Comparison of ENCODE assay signal across 15 mouse cellular contexts in the genomic region with DNA sequence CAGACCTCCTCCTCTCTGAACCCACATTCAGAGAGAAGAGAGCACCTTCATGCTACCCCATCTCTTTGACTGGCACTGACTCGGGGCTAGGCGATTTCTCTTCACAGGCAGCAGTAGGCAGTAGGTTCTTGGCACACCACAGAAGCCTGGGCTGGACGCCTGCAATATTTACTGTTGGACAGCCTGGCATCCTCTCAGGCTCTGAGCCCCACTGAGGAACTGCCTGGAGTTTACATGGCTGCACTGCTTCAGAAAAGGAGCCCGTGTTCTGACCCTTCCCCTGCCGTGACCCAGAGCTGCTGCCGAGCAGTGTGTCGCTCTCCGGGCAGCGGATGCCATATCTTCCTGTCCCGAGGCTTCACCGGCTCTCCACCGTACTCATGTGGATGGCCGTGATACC.
DNase-seq lines count a peak whose midpoint lies in the region; TF ChIP-seq lines count a peak whose summit lies in the region.
"Had no signal": no experiment of that assay in that cellular context is flagged by ENCODE, and none has a peak within 500 bp of the region (broad histone marks: within the 10 kb centered on the region; RNA-seq: fewer than 3 reads in every experiment).

No protein-coding gene starts in this region.

- TF ChIP-seq POLR2A in cerebellum, adult 2 months (IDR thresholded peaks at IDR 0.05; ENCODE audit: borderline replicate concordance, insufficient read depth, low read length) = no peak

- WGBS in cerebellum, adult 2 months = 13% methylated on average over 13 of the region's 13 CpGs
- WGBS in limb, embryonic 10.5 days = 95% methylated on average over 13 of the region's 13 CpGs

- peaks cover 6% of the 10 kb centered on the region for H3K4me1 ChIP-seq in cerebellum, adult 2 months (ENCODE audit: control insufficient read depth, insufficient read depth, low read length)
- H3K4me1 ChIP-seq in brown adipose tissue, adult 24 weeks (ENCODE audit: control insufficient read depth, insufficient read depth, insufficient read length, low read length) = no peaks in the 10 kb centered on the region; the same call in 1 of the 2 replicates
- H3K4me1 ChIP-seq in limb, embryonic 10.5 days = peaks cover 9% of the 10 kb centered on the region
- H3K4me1 ChIP-seq: embryonic facial prominence, embryonic 12.5 days; forebrain, embryonic 15.5 days; heart, embryonic 13.5 days; hindbrain, embryonic 12.5 days had no signal

- peaks cover 4% of the 10 kb centered on the region; the same call in 1 of the 2 replicates for H3K9me3 ChIP-seq in limb, embryonic 10.5 days (replicated peaks)

- peak overlapping the region; percentile 39 for H3K27ac ChIP-seq in cerebellum, adult 2 months (ENCODE audit: insufficient read depth, low read length)
- peak overlapping the region; percentile 47; the same call in 1 of the 2 replicates for H3K27ac ChIP-seq in brown adipose tissue, adult 24 weeks (replicated peaks; ENCODE audit: low read depth, low read length)
- no peak overlapping the region for H3K27ac ChIP-seq in limb, embryonic 10.5 days
- H3K27ac ChIP-seq: embryonic facial prominence, embryonic 12.5 days; forebrain, embryonic 15.5 days; heart, embryonic 13.5 days; hindbrain, embryonic 12.5 days had no signal

- no peak overlapping the region for H3K4me3 ChIP-seq in cerebellum, adult 2 months (replicated peaks; ENCODE audit: insufficient read depth, low read depth, low read length)
- H3K4me3 ChIP-seq in brown adipose tissue, adult 24 weeks (ENCODE audit: insufficient read depth, low read depth, low read length) = no peak overlapping the region
- no peak overlapping the region for H3K4me3 ChIP-seq in limb, embryonic 10.5 days
- H3K4me3 ChIP-seq: embryonic facial prominence, embryonic 12.5 days; forebrain, embryonic 15.5 days; heart, embryonic 13.5 days; hindbrain, embryonic 12.5 days had no signal

- no peaks in the 10 kb centered on the region for H3K27me3 ChIP-seq in cerebellum, adult 2 months (ENCODE audit: control insufficient read depth, insufficient read depth, low read length)
- H3K27me3 ChIP-seq in limb, embryonic 10.5 days (ENCODE audit: low read depth, poor library complexity, severe bottlenecking) = no peaks in the 10 kb centered on the region
- H3K27me3 ChIP-seq: embryonic facial prominence, embryonic 12.5 days; forebrain, embryonic 15.5 days; heart, embryonic 13.5 days; hindbrain, embryonic 12.5 days had no signal

- DNase-seq in cerebellum, adult 2 months = peak; percentile 40 to 61
- DNase-seq in cerebellum, adult 9-11 months = no peak
- peak; percentile 70 for DNase-seq in adipocyte (ENCODE audit: low spot score)
- peak; percentile 39 for DNase-seq in cerebellum, postnatal 36 days
- DNase-seq in limb, embryonic 10.5 days (ENCODE audit: low spot score) = no peak
- DNase-seq: adrenal gland, adult 8-10 months; adrenal gland, postnatal 36 days; gastrocnemius, postnatal 36 days; heart, adult 11 months; heart, postnatal 4 days had no signal

- H3K36me3 ChIP-seq in limb, embryonic 10.5 days = peaks cover 80% of the 10 kb centered on the region
- H3K36me3 ChIP-seq: forebrain, embryonic 15.5 days had no signal

- TF ChIP-seq CTCF in cerebellum, adult 2 months (IDR thresholded peaks at IDR 0.05; ENCODE audit: borderline replicate concordance, insufficient read depth, low read depth, low read length) = no peak

Comparison
In these comparisons a context has a peak if more than half of its experiments do, and no peak if none do; other contexts are left out.
1. DNase-seq: peak in cerebellum, adult 2 months (2 of 2), adipocyte (single experiment) and cerebellum, postnatal 36 days (2 of 2); none in cerebellum, adult 9-11 months (single experiment) and limb, embryonic 10.5 days (single experiment).